Mouse (Mus musculus): ENCODE data around the gene Tmem199.

- TF ChIP-seq CTCF (IDR thresholded peaks at IDR 0.05; ENCODE audit: low read depth) (no peak), EP300 (IDR thresholded peaks at IDR 0.05; ENCODE audit: low read depth) (no peak)
Observed at GRCm38 (mm10) chr11:78497071-78497541, 14.9 kb downstream of the Tmem199 start.

All from liver, postnatal 0 days (tissue).